Mouse (Mus musculus) T-helper 2 cell (primary cell): Measurements from ENCODE around the gene Fam189a2.

Experiments used
- in situ Hi-C: fragments of 300-600 bp; cut with MboI, MseI; formaldehyde crosslinking; loops from one replicate; pipeline ENCODE4 v1.15.1; 2025; ENCODE audit warnings: high pct_unique_total_duplicates

Fam189a2 gene

DNA sequence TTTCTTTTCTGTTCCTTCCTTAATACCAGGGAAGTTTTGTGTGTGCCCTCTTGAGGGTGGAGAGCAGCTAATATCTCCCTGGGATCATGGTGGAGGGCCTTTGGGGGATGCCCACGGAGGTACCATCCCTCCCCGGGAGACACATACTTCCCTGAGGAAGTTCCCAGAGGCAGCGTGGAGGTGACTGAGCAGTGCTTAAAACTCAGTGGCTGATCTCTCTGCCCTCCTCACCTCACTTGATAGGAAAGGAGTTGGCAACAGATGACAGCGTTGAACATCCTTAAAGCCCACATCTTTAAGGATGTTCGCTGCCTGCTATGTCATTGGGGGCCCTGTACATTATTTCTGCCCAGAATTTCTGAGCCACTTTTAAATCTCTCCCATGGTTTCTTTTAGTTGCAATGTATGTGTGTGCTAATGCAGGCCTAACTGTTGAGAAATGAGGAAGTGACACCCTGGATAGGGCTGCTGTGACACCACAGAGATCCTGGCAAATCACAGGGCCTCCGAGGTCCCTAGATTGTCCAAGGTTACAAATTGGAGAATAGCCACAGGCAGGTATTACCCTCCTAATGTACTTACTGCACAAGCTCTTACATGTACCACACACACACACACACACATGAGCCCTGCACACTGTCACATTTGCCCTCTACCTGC, 84.7 kb downstream of the Fam189a2 start:
- in situ Hi-C loops: loop anchor here (5.0 kb wide), 1 partner anchor 84 kb away; no protein-coding TSS in a partner anchor

GRCm38 (mm10) chr19:23942886-23943285, 87.9 kb downstream of the Fam189a2 start:
- in situ Hi-C loops: no loop called here

GRCm38 (mm10) chr19:23941422-23941949, 89.3 kb downstream of the Fam189a2 start:
- in situ Hi-C loops: no loop called here

GRCm38 (mm10) chr19:23930826-23931225, 100.0 kb downstream of the Fam189a2 start:
- in situ Hi-C loops: no loop called here

DNA sequence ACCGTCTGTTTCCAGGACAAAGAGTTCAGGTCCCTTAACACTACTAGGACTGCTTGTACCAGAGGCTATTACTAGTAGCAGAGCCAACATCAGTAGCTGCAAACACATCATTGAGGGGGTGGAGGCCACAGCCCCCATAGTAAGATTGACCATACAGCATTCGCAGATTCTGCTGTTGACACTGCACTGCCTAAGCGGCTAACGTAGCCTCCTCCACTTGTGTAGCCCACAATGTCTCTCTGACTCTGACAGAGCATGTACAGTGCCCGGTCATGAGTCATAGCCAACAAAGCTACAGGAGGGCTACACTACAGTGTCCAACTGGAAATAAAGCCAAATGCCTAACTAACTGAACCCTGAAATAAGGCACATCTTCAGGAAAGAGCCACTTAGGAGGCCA, 105.3 kb downstream of the Fam189a2 start:
- in situ Hi-C loops: no loop called here

- in situ Hi-C loops: no loop called here
Measured at GRCm38 (mm10) chr19:23924791-23925190, 106.0 kb downstream of the Fam189a2 start.

GRCm38 (mm10) chr19:23924057-23924456, 106.8 kb downstream of the Fam189a2 start:
- in situ Hi-C loops: no loop called here
